Mouse (Mus musculus): Measurements from ENCODE around the gene Ugt2b5. TPM values are rescaled to one million over a fixed set of nuclear protein-coding genes. Genes with fewer than 3 reads are reported as not detected.
"Not testable (repeated sequence)": the region's sequence is repeated elsewhere in the genome, so short reads cannot be mapped to it uniquely, and the experiment has no call there.

The Ugt2b5 gene
- 10 to 100 TPM; 11.3 to 22.5 TPM for total RNA-seq (2021)
- long read RNA-seq, experiment 1, transcript Ugt2b5-201 (6 exons, 1,858 nt): major isoform, 105 of 111 reads
- long read RNA-seq, experiment 1, partial matches to known transcripts: 1 of 111 reads
- long read RNA-seq, experiment 1, other reads (novel, unspliced or antisense): 5 of 111 reads
- long read RNA-seq, experiment 2, transcript Ugt2b5-201 (6 exons, 1,858 nt): major isoform, 5 of 5 reads
- long read RNA-seq, experiment 2, partial matches to known transcripts: 0 of 5 reads
- long read RNA-seq, experiment 2, other reads (novel, unspliced or antisense): 0 of 5 reads

- DNase-seq: not testable (repeated sequence)
Measured at GRCm38 (mm10) chr5:87140196-87140595, at the start of gene Ugt2b5. Gene Ugt2b5 (minus strand): TSS chr5:87140318.

DNA sequence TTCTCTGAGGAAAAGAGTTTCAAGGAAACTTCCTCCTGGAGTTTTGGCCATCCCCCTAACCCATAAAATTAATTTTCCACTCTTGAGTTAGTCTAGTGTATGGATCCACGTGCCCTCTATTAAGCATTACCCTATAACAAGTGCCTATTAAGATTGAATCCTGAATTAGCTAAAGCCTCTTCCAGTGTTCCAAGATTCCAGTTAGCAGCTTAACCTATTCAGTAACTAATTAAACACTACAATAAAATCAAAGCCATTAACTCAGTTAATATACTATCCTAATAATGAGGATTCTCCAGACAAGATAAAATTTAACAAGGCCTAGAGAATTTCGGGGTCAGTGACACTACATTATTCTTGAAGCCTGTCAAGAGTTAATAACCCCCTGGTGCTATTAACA is 35.7 kb upstream of the Ugt2b5 start:
- not testable (repeated sequence) for DNase-seq

GRCm38 (mm10) chr5:87174671-87175070 is 34.6 kb upstream of the Ugt2b5 start:
- DNase-seq: peak; percentile 16

GRCm38 (mm10) chr5:87147741-87148454 is 7.8 kb upstream of the Ugt2b5 start:
- peak; percentile 47 for DNase-seq

DNA sequence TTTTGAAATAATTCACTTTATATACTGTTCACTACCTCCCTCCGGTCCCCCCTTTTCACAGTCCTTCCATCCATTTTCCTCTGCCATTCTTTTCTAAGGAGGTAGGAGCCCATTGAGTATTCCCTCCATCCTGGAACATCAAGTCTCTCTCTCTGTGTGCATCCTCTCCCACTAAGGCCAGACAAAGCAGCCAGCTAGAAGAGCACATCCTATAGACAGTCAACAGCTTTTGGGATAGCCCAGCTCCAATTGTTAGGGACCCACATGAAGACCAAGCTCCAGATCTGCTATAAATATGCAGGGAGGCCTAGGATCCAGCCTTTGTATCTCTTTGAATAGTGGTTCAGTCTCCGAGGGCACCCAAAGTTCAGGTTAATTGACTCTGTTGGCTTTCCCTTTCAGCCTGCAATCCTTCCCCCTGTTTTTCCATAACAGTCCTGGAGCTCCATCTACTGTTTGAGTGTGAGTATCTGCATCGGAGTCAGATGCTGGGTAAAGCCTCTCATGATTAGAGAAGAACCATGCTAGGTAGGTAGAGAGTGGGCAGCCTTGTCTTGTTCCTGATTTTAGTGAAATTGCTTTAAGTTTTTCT is 2.8 kb upstream of the Ugt2b5 start:
- DNase-seq: peak; percentile 39

GRCm38 (mm10) chr5:87103697-87104096 is 36.4 kb downstream of the Ugt2b5 start:
- not testable (repeated sequence) for DNase-seq

- no peak for DNase-seq
Measured at GRCm38 (mm10) chr5:87092346-87093027, 47.6 kb downstream of the Ugt2b5 start, which contains the start of gene Ugt2b36. Gene Ugt2b36 (minus strand): TSS chr5:87092555.

GRCm38 (mm10) chr5:87091111-87091510 is 49.0 kb downstream of the Ugt2b5 start:
- no peak for DNase-seq

DNA sequence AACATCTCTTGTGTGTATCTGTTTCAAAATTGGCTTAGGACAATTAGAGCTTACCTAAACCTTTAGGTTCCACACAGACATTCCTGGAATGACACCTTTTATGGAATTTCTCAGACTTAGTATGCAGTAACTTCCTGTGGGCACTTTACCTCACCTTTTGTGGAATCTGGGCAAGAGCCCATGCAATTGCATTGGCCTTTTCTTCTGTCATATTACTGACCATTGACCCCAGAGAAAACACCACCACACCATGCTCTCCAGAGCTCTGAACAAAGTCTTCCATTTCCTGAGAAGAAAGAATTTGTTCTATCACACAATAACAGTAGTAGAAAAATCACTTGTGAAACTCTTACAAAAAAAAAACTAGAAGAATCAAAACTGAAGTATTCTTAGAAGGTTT is 50.9 kb downstream of the Ugt2b5 start:
- no peak for DNase-seq

GRCm38 (mm10) chr5:87086269-87086668 is 53.8 kb downstream of the Ugt2b5 start:
- no peak for DNase-seq

Other genes starting within 250 kb of the Ugt2b5 start
- gene Ugt2b34, start 233.4 kb downstream of the Ugt2b5 start, total RNA-seq (2021): 10 to 100 TPM; 12.1 to 24.2 TPM
- gene Ugt2b1, start 213.8 kb downstream of the Ugt2b5 start, total RNA-seq (2021): 10 to 100 TPM in 1 of 2 experiments, 1 to 10 TPM in 1; 8.2 to 18.2 TPM
- gene Ugt2b35, start 139.5 kb downstream of the Ugt2b5 start, total RNA-seq (2021): 1 to 10 TPM; 3.9 to 7.4 TPM
- gene Ugt2b36, start 47.8 kb downstream of the Ugt2b5 start, total RNA-seq (2021): 10 to 100 TPM; 19.0 to 40.9 TPM
- under 1 TPM; 0.45 to 0.93 TPM for gene Ugt2b37, start 114.5 kb upstream of the Ugt2b5 start, total RNA-seq (2021)
- 1 to 10 TPM in 1 of 2 experiments, under 1 TPM in 1; 0.85 to 1.7 TPM for gene Ugt2a3, start 196.9 kb upstream of the Ugt2b5 start, total RNA-seq (2021)